8 mouse cellular contexts compared by ENCODE assay signal in genomic region chrX:109094800-109095199, GRCm38 (mm10). TPM values are rescaled to one million over a fixed set of nuclear protein-coding genes. Genes with fewer than 3 reads are reported as not detected.
DNase-seq lines count a peak whose midpoint lies in the region; ATAC-seq and TF ChIP-seq lines count a peak whose summit lies in the region.

No protein-coding gene starts in this region.

- H3K9me3 ChIP-seq in forebrain, embryonic 13.5 days (replicated peaks), result no peaks in the 10 kb centered on the region
- no peaks in the 10 kb centered on the region for H3K9me3 ChIP-seq in liver, embryonic 14.5 days (ENCODE audit: control insufficient read depth, low read length)

- no peak for ATAC-seq in forebrain, embryonic 13.5 days
- ATAC-seq in liver, embryonic 14.5 days (ENCODE audit: insufficient read depth), result no peak

- no peak for TF ChIP-seq EP300 in liver, embryonic 14.5 days (IDR thresholded peaks at IDR 0.05; ENCODE audit: low read depth)

- H3K27me3 ChIP-seq in forebrain, embryonic 13.5 days, result no peaks in the 10 kb centered on the region
- H3K27me3 ChIP-seq in liver, embryonic 14.5 days (ENCODE audit: control insufficient read depth, insufficient read depth, low read length), result no peaks in the 10 kb centered on the region

- DNase-seq in gastrocnemius, adult 2 months, result no peak
- DNase-seq in gastrocnemius, adult 8-10 months (ENCODE audit: low spot score in 2 of 2), result no peak
- peak; percentile 8 for DNase-seq in CD4-positive helper T cell, adult 2 months (ENCODE audit: low read depth, low spot score)
- DNase-seq in liver, embryonic 14.5 days (ENCODE audit: low read depth in 3 of 3, low spot score in 3 of 3), result no peak
- no peak for DNase-seq in adrenal gland, postnatal 36 days
- DNase-seq in cerebellum, adult 11-12 months, result no peak
- DNase-seq in left cerebral cortex, adult 18-20 months (ENCODE audit: low spot score in 2 of 2), result no peak

- 0 out of 2 replicates have a peak overlapping the region, but pooled peaks have one; percentile 69 for H3K9ac ChIP-seq in forebrain, embryonic 13.5 days
- peak overlapping the region; percentile 27; the same call in 1 of the 2 replicates for H3K9ac ChIP-seq in liver, embryonic 14.5 days (replicated peaks)

- H3K4me1 ChIP-seq in forebrain, embryonic 13.5 days, result no peaks in the 10 kb centered on the region
- peaks cover 3 to 6% of the 10 kb centered on the region in 2 experiments; a peak in 2 of 4 replicates for H3K4me1 ChIP-seq in liver, embryonic 14.5 days (replicated peaks; ENCODE audit: control insufficient read depth in 2 of 2, insufficient read depth in 2 of 2, low read length in 1 of 2)

- peak overlapping the region; percentile 44 for H3K4me2 ChIP-seq in forebrain, embryonic 13.5 days
- H3K4me2 ChIP-seq in liver, embryonic 14.5 days (ENCODE audit: low read depth), result peak overlapping the region; percentile 67

- no peak for TF ChIP-seq CTCF in gastrocnemius, adult 2 months (IDR thresholded peaks at IDR 0.05)
- no peak for TF ChIP-seq CTCF in liver, embryonic 14.5 days (IDR thresholded peaks at IDR 0.05; ENCODE audit: low read depth)

- 16% methylated on average over 4 of the region's 4 CpGs for WGBS in forebrain, embryonic 13.5 days
- WGBS in liver, embryonic 14.5 days (ENCODE audit: insufficient replicate concordance), result 11% methylated on average over 4 of the region's 4 CpGs

- intact Hi-C loops in gastrocnemius, adult 2 months (cut with DNase I), result loop anchor here (10.0 kb wide), 1 partner anchor 260 kb away; the partner anchor contains the start of gene Brwd3

- H3K27ac ChIP-seq in gastrocnemius, adult 2 months, result peak overlapping the region; percentile 80
- peak overlapping the region; percentile 88; the same call in 1 of the 2 replicates for H3K27ac ChIP-seq in forebrain, embryonic 13.5 days
- H3K27ac ChIP-seq in liver, embryonic 14.5 days, result no peak overlapping the region

- H3K36me3 ChIP-seq in forebrain, embryonic 13.5 days (ENCODE audit: poor library complexity, severe bottlenecking), result no peaks in the 10 kb centered on the region
- no peaks in the 10 kb centered on the region for H3K36me3 ChIP-seq in liver, embryonic 14.5 days (replicated peaks; ENCODE audit: control insufficient read depth, insufficient read depth, low read depth)

- peak overlapping the region; percentile 79 for H3K4me3 ChIP-seq in gastrocnemius, adult 2 months
- peak overlapping the region; percentile 53 for H3K4me3 ChIP-seq in forebrain, embryonic 13.5 days
- peak overlapping the region; percentile 66 to 99; a peak in 2 of 4 replicates for H3K4me3 ChIP-seq in liver, embryonic 14.5 days (ENCODE audit: insufficient read depth in 1 of 2, low read depth in 2 of 2, low read length in 2 of 2)

RNA-seq across cellular contexts. Expression of gene Sh3bgrl, which starts 0.4 kb away (rescaled TPM):
- 10 to 100 TPM; 10.7 to 12.7 TPM for total RNA-seq in gastrocnemius, adult 2 months (2021)
- total RNA-seq in gastrocnemius, adult 8-10 months (2022), result 10 to 100 TPM in 1 of 4 experiments, 1 to 10 TPM in 3; 6.8 to 10.7 (median 8.4) TPM
- 251 and 265 TPM in 2 replicates for polyA plus RNA-seq in forebrain, embryonic 13.5 days (2015; fragmentation: Nextera tagmentation; extraction: Ambion mirVana)
- polyA plus RNA-seq in liver, embryonic 14.5 days (2012; rRNA removed), result 16.0 and 26.0 TPM in 2 replicates
- polyA plus RNA-seq in liver, embryonic 14.5 days (2014; fragmentation: Nextera tagmentation; extraction: Ambion mirVana), result 28.5 and 29.9 TPM in 2 replicates
- 100 to 1,000 TPM in 1 of 2 experiments, 10 to 100 TPM in 1; 93.6 to 147 TPM for total RNA-seq in adrenal gland, postnatal 36 days (2021)
- 10 to 100 TPM; 48.2 to 55.1 TPM for total RNA-seq in left cerebral cortex, adult 18-20 months (2021)
